Mouse (Mus musculus): ENCODE measurements around the gene 4930415O20Rik.
A peak's percentile ranks its signal among the peaks of the same experiment; 100 is the strongest.
"Not testable (repeated sequence)": the region's sequence is repeated elsewhere in the genome, so short reads cannot be mapped to it uniquely, and the experiment has no call there.

4930415O20Rik gene

DNA sequence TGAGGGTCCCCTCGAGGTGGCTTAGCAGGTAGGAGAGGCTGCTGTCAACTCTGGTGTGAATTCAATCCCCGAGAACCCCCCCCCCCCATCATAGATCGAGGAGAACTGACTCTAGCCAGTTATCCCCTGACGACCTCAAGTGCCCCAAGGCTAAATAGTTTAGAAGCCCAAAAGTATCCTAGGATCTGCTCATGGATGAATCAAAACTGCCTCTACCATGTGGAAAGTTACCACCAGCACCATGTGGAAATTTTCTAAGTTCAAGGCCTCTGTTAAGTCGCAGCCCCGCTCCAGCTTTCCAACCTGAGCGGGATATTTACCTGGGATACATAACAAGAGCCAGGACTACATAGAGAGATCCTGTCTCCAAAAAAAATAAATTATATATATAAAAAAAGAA lies 1.6 kb upstream of the 4930415O20Rik start:
- no peak for DNase-seq

- no peak for DNase-seq
These were observed 924 bp upstream of the 4930415O20Rik start for GRCm38 (mm10) chr15:98569795-98570365.

- DNase-seq, result no peak
These were observed 2.5 kb downstream of the 4930415O20Rik start for GRCm38 (mm10) chr15:98573293-98573692.

GRCm38 (mm10) chr15:98579310-98579709 lies 8.5 kb downstream of the 4930415O20Rik start:
- DNase-seq, result no peak

DNA sequence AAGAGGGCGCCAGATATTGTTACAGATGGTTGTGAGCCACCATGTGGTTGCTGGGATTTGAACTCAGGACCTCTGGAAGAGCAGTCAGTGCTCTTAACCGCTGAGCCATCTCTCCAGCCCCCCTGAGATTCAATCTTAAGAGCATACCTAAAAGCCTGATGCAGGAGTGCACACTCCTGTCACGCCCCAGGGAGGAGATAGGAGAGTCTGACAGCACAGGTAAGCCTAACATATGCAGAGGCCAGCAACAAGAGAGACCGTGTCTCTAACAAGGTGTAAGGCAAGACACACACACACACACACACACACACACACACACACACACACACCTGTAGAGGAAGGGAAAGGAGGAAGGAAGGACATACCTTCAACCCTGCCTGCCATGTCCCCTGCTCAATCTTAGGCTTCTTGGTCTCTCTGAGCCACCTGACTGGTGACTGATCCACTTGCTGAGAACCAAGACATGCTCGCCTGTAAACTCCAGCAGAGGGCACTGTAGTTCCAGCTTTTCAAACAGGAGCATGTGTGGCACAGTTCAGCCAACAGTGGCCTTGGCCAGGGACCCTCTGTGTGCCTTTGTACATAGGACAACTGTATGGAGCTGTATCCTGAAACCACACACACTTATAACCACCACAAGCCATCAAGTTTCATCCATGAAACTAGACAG lies 9.1 kb downstream of the 4930415O20Rik start:
- DNase-seq, result peak; percentile 88

DNA sequence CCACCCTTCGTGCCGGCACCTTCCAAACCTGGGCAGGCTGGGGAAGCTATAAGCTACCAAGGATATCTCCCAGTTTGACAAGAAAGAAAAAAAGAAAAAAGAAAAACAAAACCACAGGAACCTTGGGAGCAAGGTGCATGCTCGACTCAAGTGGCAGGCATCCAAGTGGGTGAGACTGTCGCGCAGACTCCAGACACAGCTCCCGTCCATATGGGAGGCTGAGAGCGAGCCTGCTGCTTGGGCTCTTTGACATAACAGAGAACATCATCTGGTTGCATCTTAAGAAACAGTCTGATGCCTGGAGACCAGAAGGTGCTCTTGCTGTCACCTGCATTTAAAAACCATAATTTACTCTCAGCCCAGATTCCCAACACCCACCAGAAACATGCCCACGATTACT lies 11.6 kb downstream of the 4930415O20Rik start:
- peak; percentile 42 for DNase-seq

- no peak for DNase-seq
These were observed 12.2 kb downstream of the 4930415O20Rik start for GRCm38 (mm10) chr15:98582996-98583395.

- DNase-seq, result peak; percentile 38
These were observed 14.6 kb downstream of the 4930415O20Rik start for GRCm38 (mm10) chr15:98585421-98585820.

DNA sequence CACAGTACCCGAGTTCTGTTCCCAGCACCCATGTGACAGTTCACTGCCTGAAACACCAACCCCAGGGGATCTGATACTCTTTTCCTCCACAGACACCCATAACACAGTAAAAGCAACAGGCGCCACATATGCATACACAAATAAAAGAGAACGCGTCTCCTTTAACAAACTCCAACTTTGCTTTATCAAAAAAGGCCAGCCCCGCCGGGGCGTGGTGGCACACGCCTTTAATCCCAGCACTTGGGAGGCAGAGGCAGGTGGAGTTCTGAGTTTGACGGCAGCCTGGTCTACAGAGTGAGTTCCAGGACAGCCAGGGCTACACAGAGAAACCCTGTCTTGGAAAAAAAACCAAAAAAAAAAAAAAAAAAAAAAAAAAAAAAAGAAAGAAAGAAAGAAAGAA lies 15.3 kb downstream of the 4930415O20Rik start:
- not testable (repeated sequence) for DNase-seq

GRCm38 (mm10) chr15:98587751-98588150 lies 16.9 kb downstream of the 4930415O20Rik start:
- no peak for DNase-seq

DNA sequence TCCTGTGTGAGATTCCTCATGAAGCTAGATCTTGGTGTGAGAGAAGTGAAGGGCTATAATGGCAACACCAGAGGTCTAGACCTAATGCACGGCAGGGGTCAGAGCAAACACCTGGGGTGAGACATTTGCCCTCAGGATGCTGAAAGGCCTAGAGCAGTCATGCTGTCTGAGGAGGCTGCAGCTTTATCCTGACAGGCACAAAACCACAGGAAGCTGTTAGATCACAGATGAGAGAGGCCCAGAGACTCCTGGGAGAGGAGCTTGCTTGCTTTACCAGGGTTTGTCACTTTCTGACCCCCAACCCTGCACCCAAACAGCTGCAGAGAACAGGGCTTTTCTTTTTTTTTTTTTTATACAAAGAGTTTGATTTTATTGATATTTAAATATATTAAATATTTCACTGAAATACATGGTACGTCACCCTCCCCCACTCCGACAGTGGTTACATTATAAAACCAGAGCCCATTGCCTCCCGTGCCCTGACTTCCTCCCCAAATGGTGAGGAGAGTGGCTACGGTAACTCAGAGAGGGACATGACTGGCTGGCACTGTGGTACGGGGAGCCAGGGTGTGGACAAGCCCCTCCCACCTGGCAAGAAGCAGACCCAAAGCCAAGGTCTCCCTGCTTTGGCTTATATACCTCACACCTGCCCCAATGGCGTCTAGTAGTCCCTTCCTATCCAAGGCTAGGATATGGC lies 19.0 kb downstream of the 4930415O20Rik start:
- DNase-seq, result no peak

- no peak for DNase-seq
These were observed 20.6 kb downstream of the 4930415O20Rik start for GRCm38 (mm10) chr15:98591396-98591795.

- no peak for DNase-seq
These were observed 23.4 kb downstream of the 4930415O20Rik start for GRCm38 (mm10) chr15:98594193-98594592.

- DNase-seq, result no peak
These were observed 24.2 kb downstream of the 4930415O20Rik start for GRCm38 (mm10) chr15:98595049-98595448.

- no peak for DNase-seq
These were observed 25.8 kb downstream of the 4930415O20Rik start for GRCm38 (mm10) chr15:98596609-98597008.

- DNase-seq, result no peak
These were observed 29.4 kb downstream of the 4930415O20Rik start for GRCm38 (mm10) chr15:98600036-98600709.

DNA sequence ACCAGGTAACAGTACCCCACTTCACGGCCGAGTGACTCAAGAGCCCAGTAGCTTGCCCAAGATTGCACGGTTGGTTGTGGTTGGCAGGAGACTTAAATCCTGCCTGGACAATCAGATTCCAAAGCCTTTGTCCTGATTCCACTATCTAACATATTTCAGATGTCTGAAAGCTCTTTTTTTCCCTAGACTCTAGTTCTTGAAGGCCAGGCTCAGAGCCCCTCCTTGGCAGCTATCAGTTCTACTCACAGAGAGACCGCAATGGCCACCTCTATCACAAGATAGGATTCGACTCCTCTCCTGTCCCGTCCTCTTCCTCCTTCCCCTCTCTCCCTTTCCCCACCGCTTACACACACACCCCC lies 31.0 kb downstream of the 4930415O20Rik start:
- DNase-seq, result no peak

DNA sequence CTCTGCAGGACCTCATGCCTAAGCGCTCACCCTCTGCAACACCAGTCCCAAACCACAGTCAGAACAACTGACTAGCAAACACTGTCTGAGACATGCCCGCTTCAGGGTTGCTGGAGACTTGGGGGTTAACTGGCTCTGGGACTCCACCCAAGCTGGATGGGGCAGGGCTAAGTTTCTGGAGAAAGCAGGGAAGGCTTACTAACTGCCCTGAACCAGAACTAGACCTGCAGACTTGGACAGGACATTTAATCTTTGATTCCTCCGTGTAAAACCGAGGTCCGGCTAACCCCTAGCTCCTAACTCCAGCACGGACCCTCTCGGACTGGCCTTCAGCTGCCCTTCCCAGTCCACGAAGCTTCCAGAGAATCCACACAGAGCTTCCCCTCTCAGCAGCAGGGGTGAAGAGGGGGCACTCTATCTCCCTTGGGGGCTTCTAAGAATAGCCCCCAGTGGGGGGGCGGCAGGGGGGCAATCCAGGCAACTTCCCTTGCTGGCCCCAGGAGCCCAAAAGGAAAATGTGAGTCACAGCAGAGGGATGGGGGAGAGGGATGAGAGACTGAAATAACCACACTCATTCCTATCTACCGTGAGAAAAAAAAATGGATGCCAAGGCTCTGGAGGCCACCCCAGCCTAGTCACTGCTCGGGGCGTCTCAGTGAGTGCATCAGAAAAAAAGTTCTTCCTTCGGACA lies 31.5 kb downstream of the 4930415O20Rik start:
- DNase-seq, result peak; percentile 48

GRCm38 (mm10) chr15:98602921-98603458 lies 32.2 kb downstream of the 4930415O20Rik start:
- DNase-seq, result peak; percentile 60

GRCm38 (mm10) chr15:98604041-98604575 lies 33.3 kb downstream of the 4930415O20Rik start:
- DNase-seq, result peak; percentile 48

DNA sequence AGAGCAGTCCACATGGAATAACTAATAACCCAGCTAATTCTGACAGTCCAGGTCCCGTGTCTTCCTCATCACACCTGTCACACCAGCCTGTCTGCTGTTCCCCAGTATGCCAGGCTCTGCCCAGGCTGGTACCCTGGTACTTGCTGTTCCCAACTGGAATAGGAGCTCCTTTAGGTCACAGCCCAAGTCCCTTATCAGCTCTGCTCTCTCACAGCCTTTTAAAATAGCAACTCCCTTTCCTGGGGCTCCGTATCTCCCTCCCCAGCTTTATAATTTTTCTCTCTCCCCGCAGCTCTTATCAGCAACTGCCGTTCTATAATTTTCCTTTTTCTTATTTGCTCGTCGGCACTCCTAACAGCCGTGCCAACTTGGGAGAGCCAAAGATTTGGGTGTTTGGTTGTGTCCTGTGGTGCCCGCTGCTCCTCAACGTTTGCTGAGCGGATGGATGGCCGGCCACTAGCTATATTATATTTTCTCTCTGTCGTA lies 35.3 kb downstream of the 4930415O20Rik start:
- DNase-seq, result no peak

DNA sequence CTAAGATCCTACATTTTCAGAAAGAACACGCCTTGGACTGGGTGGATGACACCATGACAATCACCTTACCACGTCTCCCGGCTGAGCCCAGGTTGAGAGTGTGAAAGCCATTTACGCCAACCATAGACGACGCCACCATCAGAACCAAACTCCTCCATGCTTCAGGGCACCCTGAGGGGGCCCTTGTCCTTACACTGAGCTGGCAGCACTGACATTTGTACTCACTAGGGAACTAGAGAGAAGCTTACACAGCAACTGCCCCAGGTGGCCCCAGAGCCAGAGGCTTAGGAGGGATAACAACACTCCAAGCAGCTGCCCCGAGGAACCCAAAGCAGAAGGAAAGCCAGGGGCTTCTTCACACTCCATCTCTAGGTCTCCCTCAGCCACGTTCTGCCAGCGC lies 35.9 kb downstream of the 4930415O20Rik start:
- no peak for DNase-seq

Measured in kidney, adult 18-20 months (tissue).